Mouse (Mus musculus) CH12.LX (cell line): ENCODE data around the gene Spc25.

Experiments used
- POLR2AphosphoS2 ChIP-seq: IDR thresholded peaks from 2 replicates; pipeline ENCODE4 v1.6.1; 2011; ENCODE audit warnings: low read depth, low read length, improper control_type of control experiment
- TCF12 ChIP-seq: IDR thresholded peaks from 2 replicates; pipeline ENCODE4 v1.6.1; 2014; ENCODE audit warnings: low read depth, mild to moderate bottlenecking, inconsistent platforms, low read length, improper control_type of control experiment
- USF1 ChIP-seq: IDR thresholded peaks from 2 replicates; pipeline ENCODE4 v1.6.1; 2014; ENCODE audit warnings: low read depth, mild to moderate bottlenecking, inconsistent platforms, low read length, improper control_type of control experiment

DNA sequence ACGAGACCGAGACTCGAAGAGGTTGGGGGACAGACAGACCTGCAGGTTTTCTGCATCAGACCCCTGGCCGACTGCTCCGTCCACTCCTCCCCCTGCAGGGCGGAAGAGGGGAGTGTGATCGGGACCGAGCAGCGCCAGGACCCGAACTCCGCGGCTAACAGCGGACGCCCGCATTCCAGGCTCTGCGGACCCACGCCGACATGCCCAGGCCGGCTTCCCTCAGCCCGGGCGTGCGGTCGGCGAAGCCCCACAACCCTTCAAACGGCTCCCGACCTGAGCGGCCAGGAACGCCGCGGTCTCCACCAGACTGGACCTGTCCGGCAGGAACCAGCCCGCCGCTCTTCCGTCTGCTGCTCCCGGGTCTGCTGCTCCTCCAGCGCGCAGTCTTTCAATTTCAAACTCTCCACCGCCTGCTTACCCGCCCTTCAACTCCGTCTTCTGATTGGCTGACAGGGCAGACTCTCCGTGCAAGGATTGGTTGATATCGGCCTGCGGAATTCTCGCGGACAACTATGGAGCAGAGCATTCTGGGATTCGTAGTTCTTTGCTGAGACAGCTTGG lies at the start of gene Spc25:
- peak; percentile 78; the same call in 1 of the 2 replicates for TF ChIP-seq TCF12
- no peak for TF ChIP-seq USF1
- peak; percentile 87; the same call in 1 of the 2 replicates for TF ChIP-seq POLR2AphosphoS2
